Mouse (Mus musculus): ENCODE measurements around the gene Plb1.

The Plb1 gene

GRCm38 (mm10) chr5:32336092-32336491 is 103.6 kb downstream of the Plb1 start:
- DNase-seq, result peak; percentile 21

- no peak for DNase-seq
These were observed 104.8 kb downstream of the Plb1 start for GRCm38 (mm10) chr5:32337336-32337735.

- peak; percentile 26 for DNase-seq
These were observed 105.8 kb downstream of the Plb1 start for GRCm38 (mm10) chr5:32338339-32338738.

DNA sequence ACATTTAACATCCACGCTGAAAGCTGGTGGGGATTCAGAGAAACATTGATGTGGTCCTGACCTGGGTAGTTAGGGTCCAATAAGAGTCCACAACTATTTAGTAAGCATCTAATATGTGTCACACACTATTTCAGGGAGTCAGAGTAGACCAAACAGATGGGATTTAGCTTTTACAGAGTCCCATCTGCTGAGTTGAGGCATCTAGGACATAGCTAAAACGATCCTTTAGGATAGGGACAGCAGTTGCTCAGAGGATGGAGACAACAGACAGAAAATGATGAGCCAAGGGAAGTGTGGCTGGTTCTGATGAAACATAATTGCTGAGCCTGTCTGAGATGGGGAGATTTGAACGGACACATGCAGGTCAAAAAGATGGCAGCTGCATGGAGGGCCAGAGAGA is 106.3 kb downstream of the Plb1 start:
- DNase-seq, result peak; percentile 52

DNA sequence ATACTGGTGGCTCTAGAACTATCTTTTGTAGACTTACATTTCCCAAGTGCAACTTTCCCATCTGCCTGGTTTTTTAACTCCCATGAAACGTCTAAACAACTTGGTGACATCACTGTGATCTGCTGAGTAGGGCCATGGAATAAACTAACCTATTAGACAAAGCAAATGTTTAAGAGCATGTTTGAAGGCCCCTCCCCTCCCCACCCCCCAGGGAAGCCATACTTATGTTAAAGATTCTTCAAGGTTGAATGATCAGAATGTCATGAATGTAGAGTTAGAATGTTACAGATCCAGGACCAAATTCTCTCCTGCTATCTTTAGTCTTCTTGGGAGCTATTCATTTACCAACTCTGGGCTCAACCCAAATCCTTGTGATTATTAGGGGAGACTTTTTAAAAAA is 107.7 kb downstream of the Plb1 start:
- no peak for DNase-seq

DNA sequence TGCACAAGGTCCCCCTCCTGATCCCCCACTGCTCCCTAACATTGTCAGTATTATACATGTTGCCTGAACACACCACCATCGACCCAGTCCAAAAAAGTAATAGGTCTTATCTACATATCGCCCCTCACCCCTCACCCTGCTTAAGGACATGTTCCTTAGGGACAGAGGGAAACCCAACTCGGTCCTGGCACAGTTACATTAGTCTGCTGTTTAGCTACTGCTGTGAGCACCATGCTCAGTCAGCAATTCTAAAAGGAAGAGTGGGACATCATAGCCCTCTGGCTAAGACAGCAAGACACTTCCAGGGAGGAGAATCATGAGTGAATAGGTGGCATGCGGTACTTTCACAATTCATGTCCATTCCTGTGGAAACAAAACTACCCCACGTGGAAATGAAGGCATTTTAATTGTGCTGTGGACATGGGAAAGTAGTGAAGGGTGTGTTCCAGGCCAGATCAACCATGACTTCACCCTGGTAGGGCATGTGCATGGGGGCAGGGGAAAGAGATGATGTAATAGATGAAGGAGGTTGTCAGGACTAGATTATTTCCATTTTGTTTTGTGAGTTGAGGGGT is 110.3 kb downstream of the Plb1 start:
- DNase-seq, result no peak

DNA sequence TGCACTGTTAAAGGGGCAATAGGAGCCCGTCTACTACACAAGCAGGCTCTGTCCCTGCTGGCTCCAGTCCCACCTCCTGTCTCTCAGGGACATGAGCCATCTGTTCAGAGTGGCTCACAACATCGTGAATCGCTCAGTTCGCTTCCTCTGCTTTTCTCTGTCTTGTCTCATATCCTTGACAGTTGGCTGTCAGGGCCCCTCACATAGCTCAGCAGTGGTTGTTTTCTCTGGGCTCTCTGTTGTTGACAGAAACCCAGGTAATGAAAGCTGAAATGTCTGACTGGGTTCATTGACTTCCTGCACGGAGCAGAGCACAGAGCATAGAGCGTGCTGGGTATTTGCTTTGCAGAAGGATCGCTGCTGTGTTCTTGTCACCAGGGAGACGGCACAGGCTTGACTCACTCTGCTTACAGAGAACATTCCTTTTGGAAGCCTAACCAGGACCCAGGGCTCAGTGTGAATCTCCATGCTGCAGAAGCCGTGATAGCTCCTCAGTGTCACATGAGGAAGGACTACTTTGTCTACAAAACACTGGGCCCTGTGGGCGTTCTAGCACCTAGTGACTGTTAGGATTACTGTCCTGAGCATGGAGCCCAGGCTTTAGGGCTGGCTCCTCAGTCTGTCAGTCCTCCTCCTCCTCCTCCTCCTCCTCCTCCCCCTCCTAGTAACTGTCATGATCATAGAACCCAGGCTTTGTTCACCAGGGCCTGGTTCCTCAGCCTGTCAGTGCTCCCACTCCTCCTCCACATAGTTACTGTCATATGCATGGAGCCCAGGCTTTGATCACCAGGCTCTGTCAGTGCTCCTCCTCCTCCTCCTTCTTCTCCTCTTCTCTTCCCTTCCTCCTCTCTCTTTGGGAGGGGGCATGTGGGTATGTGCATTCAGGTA is 113.8 kb downstream of the Plb1 start:
- DNase-seq, result peak; percentile 86

GRCm38 (mm10) chr5:32349718-32350117 is 117.2 kb downstream of the Plb1 start:
- DNase-seq, result no peak

- DNase-seq, result no peak
These were observed 118.2 kb downstream of the Plb1 start for GRCm38 (mm10) chr5:32350551-32351256.

GRCm38 (mm10) chr5:32351721-32352465 is 119.4 kb downstream of the Plb1 start:
- DNase-seq, result no peak

DNA sequence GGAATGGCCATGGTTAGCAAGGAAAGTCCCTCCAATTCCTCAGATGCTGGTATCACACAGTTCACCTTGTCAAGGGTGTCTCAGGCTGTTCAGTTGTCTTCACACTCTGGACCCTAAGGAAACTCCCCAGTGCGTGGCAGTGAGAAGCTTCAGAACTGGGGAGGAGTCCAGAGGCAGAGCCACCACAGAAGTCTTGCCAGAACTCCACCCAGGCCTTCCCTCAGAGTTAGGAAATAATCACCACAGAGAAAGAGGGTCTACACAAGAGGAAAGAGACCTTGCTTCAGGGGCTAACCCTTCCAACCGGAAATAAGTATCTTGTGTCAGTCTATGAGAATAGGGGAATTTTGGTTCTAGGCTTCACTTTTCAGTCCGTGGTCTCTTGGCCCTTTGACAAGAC is 120.3 kb downstream of the Plb1 start:
- no peak for DNase-seq

GRCm38 (mm10) chr5:32353280-32353679 is 120.8 kb downstream of the Plb1 start:
- no peak for DNase-seq

DNA sequence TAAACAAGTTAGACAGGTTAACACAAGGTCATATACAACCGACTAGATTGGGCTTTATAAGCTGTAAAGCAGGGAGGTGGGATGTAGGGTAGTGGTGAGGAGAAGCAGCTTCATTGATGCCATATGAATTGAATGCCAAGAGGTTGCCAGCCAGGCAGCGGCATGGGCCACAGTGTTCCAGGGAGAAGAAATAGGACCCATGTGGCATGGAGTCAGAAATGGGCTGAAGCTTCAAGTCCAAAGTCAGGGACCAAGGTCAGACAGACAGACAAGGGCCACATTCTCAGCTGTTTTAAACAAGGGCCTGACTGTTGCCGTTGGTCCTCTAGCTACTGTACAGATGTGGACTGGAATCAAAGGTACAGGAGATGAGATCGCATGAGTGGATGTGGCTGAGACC is 128.0 kb downstream of the Plb1 start:
- no peak for DNase-seq

GRCm38 (mm10) chr5:32361441-32362235 is 129.1 kb downstream of the Plb1 start:
- no peak for DNase-seq

DNA sequence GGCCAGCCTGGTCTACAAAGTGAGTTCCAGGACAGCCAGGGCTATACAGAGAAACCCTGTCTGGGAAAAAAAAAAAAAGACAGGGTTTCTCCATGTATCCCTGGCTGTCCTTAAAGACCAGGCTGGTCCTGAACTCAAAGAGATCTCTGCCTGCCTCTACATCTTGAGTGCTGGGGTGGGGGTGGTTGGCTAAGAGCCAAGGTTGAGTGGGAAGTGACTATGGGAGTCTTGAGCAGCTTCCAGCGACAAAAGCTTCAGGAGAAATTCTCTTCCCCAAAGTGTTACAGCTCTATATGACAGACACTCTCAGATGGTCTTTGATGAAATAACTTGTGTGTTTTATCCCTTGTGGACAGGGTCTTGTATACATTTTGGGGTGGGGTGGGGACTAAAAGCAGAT is 136.9 kb downstream of the Plb1 start:
- no peak for DNase-seq

GRCm38 (mm10) chr5:32371239-32371638 is 138.7 kb downstream of the Plb1 start:
- peak; percentile 45 for DNase-seq

- DNase-seq, result no peak
These were observed 146.0 kb downstream of the Plb1 start for GRCm38 (mm10) chr5:32378546-32378945.

DNA sequence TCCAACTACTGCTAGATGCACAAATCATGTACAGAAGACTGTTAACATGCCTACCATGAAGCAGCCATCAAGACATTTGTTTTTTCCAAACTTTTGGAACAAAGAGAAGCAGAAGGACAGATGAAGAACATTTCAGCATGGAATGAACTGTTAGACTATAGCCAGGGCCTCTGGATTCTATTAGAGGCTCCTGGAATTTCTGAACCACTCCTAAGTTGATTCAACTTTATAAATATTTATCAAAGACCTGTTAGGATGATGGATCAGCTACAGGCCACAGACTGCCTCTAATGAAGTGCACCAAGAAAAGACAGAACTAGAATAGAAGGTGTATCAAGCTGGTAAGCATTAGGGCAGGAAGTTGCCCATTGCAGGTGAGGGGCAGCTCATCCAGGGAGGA is 156.1 kb downstream of the Plb1 start:
- DNase-seq, result no peak

DNA sequence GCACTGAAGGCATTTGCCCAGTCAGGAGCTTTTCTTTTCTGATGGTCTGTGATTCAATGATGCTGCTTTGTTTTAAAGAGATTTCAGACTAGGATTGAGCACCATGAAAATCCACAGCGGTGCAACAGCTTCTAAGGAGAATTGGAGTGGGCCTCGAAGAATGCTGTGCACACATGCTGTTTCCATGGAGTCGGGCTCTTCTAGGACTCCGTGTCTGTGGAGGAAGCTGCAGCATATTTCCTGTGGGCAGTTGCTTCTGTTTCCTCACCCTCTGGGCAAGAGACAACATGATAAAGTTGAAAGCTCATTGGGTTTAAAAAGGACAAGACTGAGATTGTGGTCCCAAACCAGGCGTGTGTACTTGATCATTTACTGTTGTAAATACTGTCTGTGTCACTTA is 157.8 kb downstream of the Plb1 start:
- DNase-seq, result peak; percentile 54

DNA sequence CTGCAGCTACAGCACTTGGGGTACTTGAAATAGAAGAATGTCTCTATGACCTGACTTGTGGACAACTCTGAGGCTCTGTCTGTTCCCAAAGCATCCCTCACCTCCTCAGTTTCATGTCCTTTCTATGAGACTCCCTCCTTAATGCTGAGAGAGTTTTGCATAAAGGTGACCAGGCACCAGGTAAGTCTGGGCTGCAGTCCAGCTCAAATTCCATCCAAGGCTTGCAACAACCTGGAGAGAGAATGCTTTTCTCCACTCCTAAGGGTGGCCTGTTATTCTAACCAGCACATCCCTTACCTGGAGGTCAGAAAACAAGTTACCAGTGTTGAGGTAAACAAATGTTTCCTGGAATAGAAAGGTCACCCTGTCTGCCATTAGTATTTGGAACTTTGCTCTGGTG is 159.8 kb downstream of the Plb1 start:
- DNase-seq, result no peak

DNA sequence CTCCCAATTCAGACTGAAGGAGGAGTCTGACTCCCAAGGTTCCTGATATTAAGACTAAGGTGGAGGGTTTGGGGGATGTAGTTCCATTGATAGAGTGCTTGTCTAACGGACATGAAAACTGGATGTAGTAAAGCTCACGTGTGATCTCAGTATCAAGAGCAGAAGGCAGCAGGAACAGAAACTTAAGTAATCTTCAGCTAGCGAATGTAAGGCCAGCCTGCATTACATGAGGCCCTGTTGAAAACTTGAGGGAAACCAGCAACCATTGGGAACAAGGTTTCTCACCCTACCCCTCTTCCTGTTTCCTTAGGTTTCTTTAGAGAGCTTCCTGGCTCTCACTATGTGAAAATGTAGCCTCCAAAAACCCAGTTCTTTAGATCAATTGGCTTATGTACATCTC is 162.1 kb downstream of the Plb1 start:
- no peak for DNase-seq
